Mouse (Mus musculus) megakaryocyte, embryonic 14.5 days (primary cell): ENCODE measurements around the gene Myocd.

ENCODE experiments used
- FLI1 ChIP-seq: IDR thresholded peaks from 2 replicates; pipeline ENCODE4 v1.6.1; 2012; ENCODE audit warnings: low read length, inconsistent platforms, mixed read lengths
- GATA1 ChIP-seq: IDR thresholded peaks from 3 replicates; pipeline ENCODE4 v1.6.1; 2012; ENCODE audit warnings: mixed read lengths, low read length, inconsistent platforms, borderline replicate concordance

- TF ChIP-seq GATA1, result no peak
- TF ChIP-seq FLI1, result no peak
Measured at GRCm38 (mm10) chr11:65246301-65247054, 23.3 kb downstream of the Myocd start.
